Mouse (Mus musculus) layer of hippocampus, postnatal 36 days (tissue): ENCODE data around the gene Nucb1. TPM values are rescaled to one million over a fixed set of nuclear protein-coding genes. Genes with fewer than 3 reads are reported as not detected.
"Not testable (repeated sequence)": the region's sequence is repeated elsewhere in the genome, so short reads cannot be mapped to it uniquely, and the experiment has no call there.

Experiments
- DNase-seq, 2 experiments: peaks; one replicate each; pipeline ENCODE4 v3.0.0; 2022
- total RNA-seq, 2 experiments: library from RNA; stranded (reverse); gene quantifications; 2 replicates each; pipeline ENCODE4 v1.2.3; 2021

Nucb1 gene
- 10 to 100 TPM; 94.0 to 98.0 TPM for total RNA-seq

- DNase-seq: peak; percentile 88 to 89
Measured at GRCm38 (mm10) chr7:45509912-45510787, at the start of gene Nucb1. Nucb1 (minus strand) TSS chr7:45510406.

- DNase-seq: no peak
Measured at GRCm38 (mm10) chr7:45558907-45559306, 48.7 kb upstream of the Nucb1 start.

- DNase-seq: peak; percentile 68 to 71
Measured at GRCm38 (mm10) chr7:45555787-45556186, 45.6 kb upstream of the Nucb1 start.

- DNase-seq: no peak
Measured at GRCm38 (mm10) chr7:45554744-45555143, 44.5 kb upstream of the Nucb1 start, which contains the start of gene Hsd17b14. Hsd17b14 (plus strand) TSS chr7:45554893.

GRCm38 (mm10) chr7:45553990-45554389 lies 43.8 kb upstream of the Nucb1 start:
- DNase-seq: no peak

- DNase-seq: no peak
Measured at GRCm38 (mm10) chr7:45553519-45553918, 43.3 kb upstream of the Nucb1 start.

GRCm38 (mm10) chr7:45551512-45551883 lies 41.3 kb upstream of the Nucb1 start:
- DNase-seq: no peak

- DNase-seq: no peak
Measured at GRCm38 (mm10) chr7:45550821-45551511, 40.8 kb upstream of the Nucb1 start.

- DNase-seq: no peak
Measured at GRCm38 (mm10) chr7:45549641-45550436, 39.6 kb upstream of the Nucb1 start.

- no peak for DNase-seq
Measured at GRCm38 (mm10) chr7:45544525-45544924, 34.3 kb upstream of the Nucb1 start.

- DNase-seq: no peak
Measured at GRCm38 (mm10) chr7:45540213-45540612, 30.0 kb upstream of the Nucb1 start.

GRCm38 (mm10) chr7:45539095-45539494 lies 28.9 kb upstream of the Nucb1 start:
- DNase-seq: no peak

- peak; percentile 47 for DNase-seq
Measured at GRCm38 (mm10) chr7:45538163-45539041, 28.2 kb upstream of the Nucb1 start.

- DNase-seq: no peak
Measured at GRCm38 (mm10) chr7:45537602-45538001, 27.4 kb upstream of the Nucb1 start.

- no peak for DNase-seq
Measured at GRCm38 (mm10) chr7:45535676-45536075, 25.5 kb upstream of the Nucb1 start.

GRCm38 (mm10) chr7:45530643-45531042 lies 20.4 kb upstream of the Nucb1 start:
- DNase-seq: no peak

- DNase-seq: no peak
Measured at GRCm38 (mm10) chr7:45529461-45529860, 19.3 kb upstream of the Nucb1 start.

GRCm38 (mm10) chr7:45527169-45527568 lies 17.0 kb upstream of the Nucb1 start:
- not testable (repeated sequence) for DNase-seq

- no peak for DNase-seq
Measured at GRCm38 (mm10) chr7:45526474-45527120, 16.4 kb upstream of the Nucb1 start.

GRCm38 (mm10) chr7:45525809-45526473 lies 15.7 kb upstream of the Nucb1 start, which contains the start of the genes Ppp1r15a and Plekha4:
Ppp1r15a (minus strand) TSS chr7:45526268.
Plekha4 (plus strand) TSS chr7:45526330.
- peak; percentile 95 to 97 for DNase-seq
